Mouse (Mus musculus): Measurements from ENCODE around the gene Gnat3.

The Gnat3 gene

GRCm38 (mm10) chr5:18007067-18007466 is 44.7 kb downstream of the Gnat3 start:
- no peak for DNase-seq

GRCm38 (mm10) chr5:18010301-18010700 is 48.0 kb downstream of the Gnat3 start:
- no peak for DNase-seq

- DNase-seq: no peak
Observed at GRCm38 (mm10) chr5:18013196-18013595, 50.8 kb downstream of the Gnat3 start.

- DNase-seq: no peak
Observed at GRCm38 (mm10) chr5:18014209-18014829, 52.0 kb downstream of the Gnat3 start.

GRCm38 (mm10) chr5:18023347-18023746 is 61.0 kb downstream of the Gnat3 start:
- no peak for DNase-seq

GRCm38 (mm10) chr5:18027531-18027930 is 65.2 kb downstream of the Gnat3 start:
- no peak for DNase-seq

GRCm38 (mm10) chr5:18035848-18036638 is 73.7 kb downstream of the Gnat3 start:
- DNase-seq: no peak

GRCm38 (mm10) chr5:18043022-18043421 is 80.7 kb downstream of the Gnat3 start:
- DNase-seq: peak; percentile 34 to 39

GRCm38 (mm10) chr5:18048841-18049240 is 86.5 kb downstream of the Gnat3 start:
- no peak for DNase-seq

GRCm38 (mm10) chr5:18055323-18055722 is 93.0 kb downstream of the Gnat3 start:
- no peak for DNase-seq

All from cerebellum, postnatal 36 days (tissue).